25 mouse cellular contexts compared by ENCODE assay signal in the genomic region with DNA sequence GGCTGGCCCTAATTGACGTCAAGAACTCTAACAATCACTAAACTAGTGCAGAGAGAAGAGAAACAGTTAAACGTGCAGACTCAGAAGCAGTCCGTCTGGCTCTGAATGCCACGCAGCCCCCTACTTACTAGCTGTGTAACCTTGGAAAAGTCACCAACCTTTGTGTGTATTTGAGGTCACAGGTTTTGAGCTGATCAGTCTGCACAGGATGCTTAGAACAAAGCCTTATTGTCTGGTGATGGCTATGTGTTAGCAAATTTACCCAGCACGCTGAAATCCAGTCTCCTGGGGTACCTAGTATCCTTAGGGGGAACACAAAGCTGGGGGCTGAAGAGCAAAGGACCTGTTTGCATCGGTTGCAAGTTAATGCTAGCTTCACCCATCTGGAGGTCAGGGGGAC.
DNase-seq lines count a peak whose midpoint lies in the region; ATAC-seq and TF ChIP-seq lines count a peak whose summit lies in the region.
"Had no signal": no experiment of that assay in that cellular context is flagged by ENCODE, and none has a peak within 500 bp of the region (broad histone marks: within the 10 kb centered on the region; RNA-seq: fewer than 3 reads in every experiment).

No protein-coding gene starts in this region.

- no peak for DNase-seq in embryonic facial prominence, embryonic 10.5 days (ENCODE audit: low spot score)
- no peak for DNase-seq in hindbrain, embryonic 10.5 days (ENCODE audit: low spot score)
- DNase-seq in testis, postnatal 14 days (ENCODE audit: low spot score) = no peak
- no peak for DNase-seq in adrenal gland, postnatal 25 days
- DNase-seq: adrenal gland, postnatal 36 days; cerebellum, adult 9-10 months; forebrain, postnatal 0 days; gastrocnemius, postnatal 25 days; heart, adult 2 months; heart, postnatal 36 days; kidney, adult 9 months; kidney, postnatal 14 days; liver, postnatal 0 days; lung, postnatal 10 days; retina, postnatal 1 day; right cerebral cortex, postnatal 25 days; spleen, adult 18-20 months; thymus, postnatal 14 days had no signal

- TF ChIP-seq CTCF in testis, adult 2 months (IDR thresholded peaks at IDR 0.05; ENCODE audit: control insufficient read depth, insufficient read depth, insufficient replicate concordance, low read depth, low read length) = no peak

- peaks cover 39% of the 10 kb centered on the region for H3K36me3 ChIP-seq in embryonic facial prominence, embryonic 13.5 days
- peaks cover 68% of the 10 kb centered on the region for H3K36me3 ChIP-seq in embryonic facial prominence, embryonic 10.5 days (replicated peaks)
- H3K36me3 ChIP-seq in hindbrain, embryonic 15.5 days = no peaks in the 10 kb centered on the region
- H3K36me3 ChIP-seq in hindbrain, embryonic 10.5 days = peaks cover 83% of the 10 kb centered on the region
- no peaks in the 10 kb centered on the region for H3K36me3 ChIP-seq in testis, adult 2 months (ENCODE audit: control insufficient read depth, insufficient read depth, low read length)

- H3K27ac ChIP-seq in embryonic facial prominence, embryonic 13.5 days = no peak overlapping the region
- H3K27ac ChIP-seq in embryonic facial prominence, embryonic 10.5 days (replicated peaks) = no peak overlapping the region
- H3K27ac ChIP-seq in hindbrain, embryonic 15.5 days (replicated peaks) = peak overlapping the region; percentile 56; the same call in 1 of the 2 replicates
- H3K27ac ChIP-seq in hindbrain, embryonic 10.5 days = no peak overlapping the region
- no peak overlapping the region for H3K27ac ChIP-seq in testis, adult 2 months (ENCODE audit: control insufficient read depth, insufficient read depth, low read depth, low read length)
- H3K27ac ChIP-seq: heart, adult 2 months; heart, embryonic 15.5 days; hindbrain, postnatal 0 days had no signal

- no peak overlapping the region for H3K4me3 ChIP-seq in embryonic facial prominence, embryonic 13.5 days
- H3K4me3 ChIP-seq in embryonic facial prominence, embryonic 10.5 days = no peak overlapping the region
- no peak overlapping the region for H3K4me3 ChIP-seq in hindbrain, embryonic 15.5 days
- H3K4me3 ChIP-seq in hindbrain, embryonic 10.5 days = no peak overlapping the region
- peak overlapping the region; percentile 41 for H3K4me3 ChIP-seq in testis, adult 2 months (ENCODE audit: control insufficient read depth, low read depth, low read length)
- H3K4me3 ChIP-seq: heart, adult 2 months; heart, embryonic 15.5 days had no signal

- H3K27me3 ChIP-seq in embryonic facial prominence, embryonic 13.5 days = no peaks in the 10 kb centered on the region
- H3K27me3 ChIP-seq in embryonic facial prominence, embryonic 10.5 days (replicated peaks; ENCODE audit: low read depth, poor library complexity, severe bottlenecking) = no peaks in the 10 kb centered on the region
- H3K27me3 ChIP-seq in hindbrain, embryonic 15.5 days = no peaks in the 10 kb centered on the region
- no peaks in the 10 kb centered on the region for H3K27me3 ChIP-seq in hindbrain, embryonic 10.5 days (ENCODE audit: insufficient read depth, poor library complexity, severe bottlenecking)
- H3K27me3 ChIP-seq in testis, adult 2 months (ENCODE audit: control insufficient read depth, insufficient read depth, low read length) = no peaks in the 10 kb centered on the region
- H3K27me3 ChIP-seq: heart, embryonic 15.5 days had no signal

- no peaks in the 10 kb centered on the region for H3K9me3 ChIP-seq in embryonic facial prominence, embryonic 13.5 days
- H3K9me3 ChIP-seq in embryonic facial prominence, embryonic 10.5 days = no peaks in the 10 kb centered on the region
- H3K9me3 ChIP-seq in hindbrain, embryonic 15.5 days = no peaks in the 10 kb centered on the region
- H3K9me3 ChIP-seq in hindbrain, embryonic 10.5 days = no peaks in the 10 kb centered on the region
- H3K9me3 ChIP-seq: heart, embryonic 15.5 days had no signal

- 40% methylated on average over 6 of the region's 6 CpGs for WGBS in embryonic facial prominence, embryonic 13.5 days
- 49% methylated on average over 6 of the region's 6 CpGs for WGBS in embryonic facial prominence, embryonic 10.5 days
- 44% methylated on average over 6 of the region's 6 CpGs for WGBS in hindbrain, embryonic 15.5 days
- WGBS in hindbrain, embryonic 10.5 days = 67% methylated on average over 6 of the region's 6 CpGs

- H3K4me1 ChIP-seq in embryonic facial prominence, embryonic 13.5 days = peaks cover 71% of the 10 kb centered on the region
- peaks cover 73% of the 10 kb centered on the region for H3K4me1 ChIP-seq in embryonic facial prominence, embryonic 10.5 days
- H3K4me1 ChIP-seq in hindbrain, embryonic 15.5 days (replicated peaks) = peaks cover 60% of the 10 kb centered on the region
- H3K4me1 ChIP-seq in hindbrain, embryonic 10.5 days (replicated peaks) = peaks cover 71% of the 10 kb centered on the region
- H3K4me1 ChIP-seq in testis, adult 2 months (ENCODE audit: control insufficient read depth, insufficient read depth, low read length) = peaks cover 8% of the 10 kb centered on the region

- H3K4me2 ChIP-seq in embryonic facial prominence, embryonic 13.5 days = no peak overlapping the region
- H3K4me2 ChIP-seq in hindbrain, embryonic 15.5 days = no peak overlapping the region
- H3K4me2 ChIP-seq: heart, embryonic 15.5 days; liver, embryonic 11.5 days had no signal

- H3K9ac ChIP-seq in embryonic facial prominence, embryonic 13.5 days = 0 out of 2 replicates have a peak overlapping the region, but pooled peaks have one; percentile 6
- H3K9ac ChIP-seq in hindbrain, embryonic 15.5 days = no peak overlapping the region
- H3K9ac ChIP-seq: forebrain, postnatal 0 days; heart, embryonic 15.5 days; liver, postnatal 0 days had no signal

- TF ChIP-seq POLR2A in testis, adult 2 months (IDR thresholded peaks at IDR 0.05; ENCODE audit: control insufficient read depth, low read depth, low read length) = no peak

- ATAC-seq in embryonic facial prominence, embryonic 13.5 days (ENCODE audit: insufficient number of reproducible peaks, insufficient read depth, low FRiP score, low TSS enrichment, low read depth) = no peak
- no peak for ATAC-seq in hindbrain, embryonic 15.5 days (ENCODE audit: low FRiP score, low read depth)
- ATAC-seq: forebrain, postnatal 0 days; hindbrain, postnatal 0 days; intestine, embryonic 16.5 days; liver, postnatal 0 days had no signal
